Mouse (Mus musculus) testis, adult 2 months (tissue): ENCODE data around the gene Zbtb40. TPM values are rescaled to one million over a fixed set of nuclear protein-coding genes. Genes with fewer than 3 reads are reported as not detected.

Experiments
- H3K27ac ChIP-seq: fragments of 200-500 bp; 2 replicates; pipeline ENCODE4 v1.5.1; 2012; ENCODE audit warnings: low read depth, low read length; ENCODE audit not compliant: control insufficient read depth, insufficient read depth
- H3K27me3 ChIP-seq: fragments of 200-500 bp; 2 replicates; pipeline ENCODE4 v1.6.1; 2012; ENCODE audit warnings: mild to moderate bottlenecking, low read length, moderate library complexity; ENCODE audit not compliant: control insufficient read depth, insufficient read depth
- H3K36me3 ChIP-seq: fragments of 200-500 bp; 2 replicates; pipeline ENCODE4 v1.6.1; 2012; ENCODE audit warnings: mild to moderate bottlenecking, low read length; ENCODE audit not compliant: control insufficient read depth, insufficient read depth
- H3K4me1 ChIP-seq: fragments of 200-500 bp; 2 replicates; pipeline ENCODE4 v1.6.1; 2012; ENCODE audit warnings: low read length; ENCODE audit not compliant: control insufficient read depth, insufficient read depth
- H3K4me3 ChIP-seq: fragments of 200-500 bp; 2 replicates; pipeline ENCODE4 v1.5.1; 2012; ENCODE audit warnings: low read depth, mild to moderate bottlenecking, low read length, moderate library complexity, mixed read lengths; ENCODE audit not compliant: control insufficient read depth
- CTCF ChIP-seq: fragments of 200-500 bp; IDR thresholded peaks from 2 replicates; pipeline ENCODE4 v1.5.1; 2012; ENCODE audit warnings: low read depth, mild to moderate bottlenecking, inconsistent platforms, low read length, moderate library complexity; ENCODE audit not compliant: control insufficient read depth, insufficient read depth, insufficient replicate concordance
- POLR2A ChIP-seq: fragments of 200-500 bp; IDR thresholded peaks from 2 replicates; pipeline ENCODE4 v1.6.1; 2012; ENCODE audit warnings: low read depth, mild to moderate bottlenecking, inconsistent platforms, low read length, moderate library complexity; ENCODE audit not compliant: control insufficient read depth
- polyA plus RNA-seq: library from polyadenylated mRNA; depleted of rRNA; stranded (reverse); fragments of >200 nt; gene quantifications from 2 replicates; pipeline ENCODE4 v1.2.3, GENCODE M21; 2012; rRNA removed

Zbtb40 gene
- polyA plus RNA-seq, 1 experiment: 8.0 TPM

DNA sequence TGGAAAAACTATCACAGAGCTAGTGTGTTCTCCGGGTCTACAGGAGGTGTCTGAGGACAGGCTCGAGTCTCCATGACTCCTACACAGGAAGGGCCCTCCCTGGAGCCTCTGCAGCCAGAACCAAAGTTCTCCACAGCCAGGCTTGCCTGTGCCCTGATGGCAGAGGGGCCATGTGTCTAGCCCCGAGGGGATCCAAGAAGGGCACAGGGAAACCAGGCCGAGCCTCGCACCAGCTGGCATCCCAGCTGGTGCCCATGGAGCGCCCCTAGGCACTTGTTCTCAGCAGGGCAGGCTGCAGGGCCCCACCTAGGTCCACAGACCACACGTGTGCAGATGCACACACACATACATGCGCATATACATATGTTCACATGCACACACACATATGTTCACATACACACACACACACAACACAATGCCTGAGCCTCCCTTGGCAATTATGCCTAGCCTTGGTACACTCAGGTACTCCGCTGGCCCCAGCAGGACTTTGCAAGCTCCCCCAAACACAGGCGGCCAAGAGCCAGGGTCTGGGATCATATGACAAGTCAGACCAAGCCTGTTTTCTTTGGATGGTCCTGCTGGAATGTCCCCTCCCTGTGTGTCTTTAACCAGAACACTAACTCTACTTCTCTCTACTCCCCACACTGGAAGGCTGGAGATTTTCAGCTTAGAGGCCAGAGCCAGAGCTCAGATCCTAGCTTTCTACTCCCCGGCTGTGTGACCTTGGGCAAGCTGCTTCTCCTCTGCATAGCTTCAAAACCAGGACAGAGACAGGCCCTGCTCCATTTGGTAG lies 103.8 kb downstream of the Zbtb40 start:
- no peaks in the 10 kb centered on the region for H3K27me3 ChIP-seq
- H3K4me1 ChIP-seq: no peaks in the 10 kb centered on the region
- no peak for TF ChIP-seq CTCF
- no peak for TF ChIP-seq POLR2A
- H3K27ac ChIP-seq: peak overlapping the region; percentile 5; the same call in 1 of the 2 replicates
- H3K36me3 ChIP-seq: no peaks in the 10 kb centered on the region
- no peak overlapping the region for H3K4me3 ChIP-seq

DNA sequence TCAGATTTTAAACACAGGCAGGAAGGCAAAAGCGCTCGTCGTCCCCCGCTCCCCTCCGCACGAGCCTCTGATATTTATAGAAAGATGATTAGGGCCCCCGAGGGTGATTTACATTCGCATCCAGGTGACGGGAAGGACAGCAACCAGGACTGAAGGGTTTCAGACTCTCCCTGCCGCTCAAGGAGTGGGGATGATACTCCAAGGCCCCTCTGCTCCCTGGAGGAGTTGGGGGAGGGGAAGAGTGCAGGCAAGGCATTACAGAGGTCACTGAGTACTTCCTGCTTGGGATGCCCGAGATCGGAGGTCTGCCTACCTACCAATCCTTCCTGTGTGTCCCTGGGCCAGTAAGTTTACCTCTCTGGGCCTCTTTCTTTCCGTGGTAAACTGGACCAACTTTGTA lies 105.4 kb downstream of the Zbtb40 start:
- Histone ChIP-seq H3K4me1 (peaks cover 4% of the 10 kb centered on the region), H3K4me3 (no peak overlapping the region), H3K36me3 (no peaks in the 10 kb centered on the region), H3K27ac (no peak overlapping the region), H3K27me3 (no peaks in the 10 kb centered on the region)
- TF ChIP-seq POLR2A (no peak), CTCF (no peak)

DNA sequence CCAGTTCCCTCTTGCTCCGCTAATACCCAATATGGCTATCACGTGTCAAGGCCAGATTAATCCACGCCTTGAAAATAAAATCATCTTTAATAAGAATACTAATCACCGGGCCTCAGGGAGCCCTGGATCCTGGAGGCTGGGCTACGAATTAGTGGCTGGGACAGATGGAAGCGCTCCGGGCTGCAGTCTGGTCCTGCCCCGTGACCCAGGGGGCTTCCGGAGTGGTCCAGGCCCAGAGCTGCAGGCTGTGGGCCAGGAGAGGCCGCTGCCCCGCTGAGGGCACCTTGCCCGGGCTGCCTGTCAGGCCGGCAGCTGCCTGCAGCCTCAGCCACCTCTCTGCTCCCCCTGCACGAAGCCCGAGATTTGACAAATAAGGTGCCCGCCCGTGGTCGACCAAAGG lies 105.8 kb downstream of the Zbtb40 start:
- Histone ChIP-seq H3K27me3 (no peaks in the 10 kb centered on the region), H3K27ac (no peak overlapping the region), H3K36me3 (no peaks in the 10 kb centered on the region), H3K4me1 (peaks cover 7% of the 10 kb centered on the region), H3K4me3 (no peak overlapping the region)
- TF ChIP-seq POLR2A (no peak), CTCF (no peak)

DNA sequence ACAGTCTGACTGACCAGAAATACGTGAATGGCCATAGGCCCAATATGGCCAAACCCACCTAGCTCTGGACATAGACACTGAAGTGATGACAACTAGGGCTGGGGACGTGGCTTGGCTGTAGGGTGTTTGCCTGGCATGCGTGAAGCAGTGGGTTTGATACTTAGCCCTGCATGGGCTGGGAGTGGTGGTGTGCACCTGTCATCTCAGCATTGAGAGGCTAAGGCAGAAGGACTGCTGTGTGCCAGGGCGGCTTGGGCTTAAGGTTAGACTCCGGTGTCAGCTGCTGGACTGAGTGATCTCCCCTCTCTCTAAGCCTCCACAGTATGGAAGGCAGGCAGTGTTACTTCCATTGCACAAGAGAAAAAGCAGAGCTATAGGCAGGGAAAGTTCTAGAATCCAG lies 110.7 kb downstream of the Zbtb40 start:
- H3K4me1 ChIP-seq: peaks cover 8% of the 10 kb centered on the region
- TF ChIP-seq CTCF: no peak
- no peak for TF ChIP-seq POLR2A
- H3K36me3 ChIP-seq: no peaks in the 10 kb centered on the region
- no peak overlapping the region for H3K4me3 ChIP-seq
- no peak overlapping the region for H3K27ac ChIP-seq
- no peaks in the 10 kb centered on the region for H3K27me3 ChIP-seq

DNA sequence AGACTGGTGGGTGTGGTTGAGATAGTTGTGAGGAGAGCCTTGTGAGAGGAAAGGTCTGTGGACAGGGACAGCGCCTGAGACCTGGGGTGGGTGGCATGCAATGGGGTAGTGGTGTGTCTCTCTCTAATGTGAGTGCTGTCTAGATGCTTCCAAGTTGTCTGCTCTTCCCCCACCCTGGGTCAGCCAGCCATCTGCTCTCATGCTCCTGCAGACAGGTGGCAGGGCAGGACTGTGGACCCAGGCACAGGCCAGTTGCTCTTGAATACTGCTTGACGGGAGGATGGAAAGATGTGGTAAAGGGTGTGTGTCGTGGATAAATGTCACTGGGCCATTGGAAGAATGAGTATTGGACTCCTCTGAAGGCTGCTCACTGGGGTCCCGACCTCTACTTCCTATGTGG lies 111.3 kb downstream of the Zbtb40 start:
- H3K36me3 ChIP-seq: no peaks in the 10 kb centered on the region
- TF ChIP-seq CTCF: no peak
- no peak for TF ChIP-seq POLR2A
- H3K4me1 ChIP-seq: peaks cover 8% of the 10 kb centered on the region
- no peak overlapping the region for H3K4me3 ChIP-seq
- no peak overlapping the region for H3K27ac ChIP-seq
- no peaks in the 10 kb centered on the region for H3K27me3 ChIP-seq

DNA sequence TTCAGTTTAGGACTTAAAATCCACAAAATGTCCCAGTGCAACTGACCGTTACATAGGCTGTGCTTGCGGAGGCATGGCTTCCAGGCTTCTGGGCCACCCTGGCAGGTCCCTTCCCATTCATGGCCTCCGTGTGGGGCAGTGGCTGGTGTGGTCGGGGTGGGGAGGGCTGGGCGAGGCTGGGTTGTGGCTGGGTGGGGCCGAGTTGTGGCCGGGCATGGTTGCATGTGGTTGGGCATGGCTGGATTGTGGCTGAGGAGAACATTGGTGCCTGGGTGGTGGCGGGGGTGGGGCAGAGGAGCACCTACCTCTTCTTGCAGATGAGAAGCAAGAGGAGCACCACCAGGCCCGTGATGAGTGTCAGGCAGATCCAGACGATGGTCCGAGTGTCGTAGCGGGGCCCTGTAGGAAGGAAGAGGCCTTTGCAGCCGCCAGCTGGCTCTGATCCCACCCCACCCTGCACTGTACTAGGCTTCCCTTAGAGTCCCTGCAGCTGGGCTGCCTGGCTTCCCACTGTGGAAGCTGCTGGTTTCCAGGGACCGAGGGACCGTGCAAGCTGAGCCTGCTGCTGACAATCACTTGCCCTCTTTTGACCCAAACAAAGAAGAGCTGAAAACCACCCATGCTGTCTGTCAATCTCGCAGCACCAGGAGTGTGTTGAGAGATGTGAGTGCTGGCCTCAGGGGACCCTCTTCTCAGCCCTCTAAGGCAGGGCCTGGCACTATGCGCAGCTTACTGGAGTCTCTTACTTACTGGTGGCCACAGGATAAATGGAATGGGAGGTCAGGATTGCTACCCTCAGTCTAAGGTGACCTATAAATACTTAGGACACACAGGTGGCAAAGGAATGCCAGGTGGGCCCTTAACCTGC lies 113.6 kb downstream of the Zbtb40 start:
- Histone ChIP-seq H3K4me3 (no peak overlapping the region), H3K4me1 (peaks cover 8% of the 10 kb centered on the region), H3K27ac (no peak overlapping the region), H3K27me3 (no peaks in the 10 kb centered on the region), H3K36me3 (no peaks in the 10 kb centered on the region)
- no peak for TF ChIP-seq CTCF
- no peak for TF ChIP-seq POLR2A

DNA sequence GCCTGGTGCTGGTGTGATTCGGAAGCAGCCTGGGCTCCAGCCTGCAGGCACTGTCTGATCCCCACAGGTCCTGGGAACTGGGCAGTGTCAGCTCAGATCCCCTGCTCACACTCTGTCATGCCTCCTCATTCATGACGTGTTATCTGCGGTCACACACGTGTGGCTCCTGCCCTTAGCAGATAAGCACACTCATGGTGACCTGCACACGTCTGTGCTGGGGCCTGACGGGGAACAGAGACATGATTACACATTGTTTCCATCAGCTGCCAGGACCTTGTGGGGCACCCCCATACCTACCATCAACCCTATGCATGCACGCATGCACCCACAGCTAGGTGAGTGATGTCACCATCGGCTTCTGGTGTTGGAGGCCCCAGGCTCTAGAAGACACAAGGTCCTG lies 118.1 kb downstream of the Zbtb40 start:
- no peak overlapping the region for H3K27ac ChIP-seq
- TF ChIP-seq CTCF: no peak
- TF ChIP-seq POLR2A: no peak
- H3K27me3 ChIP-seq: no peaks in the 10 kb centered on the region
- no peak overlapping the region for H3K4me3 ChIP-seq
- H3K36me3 ChIP-seq: no peaks in the 10 kb centered on the region
- no peaks in the 10 kb centered on the region for H3K4me1 ChIP-seq

Other genes with a start within 250 kb of the Zbtb40 start
- 0.49 and 1.7 TPM in 2 replicates for gene Ephb2, start 212.8 kb downstream of the Zbtb40 start, polyA plus RNA-seq
- gene C1qb, start 162.6 kb downstream of the Zbtb40 start, polyA plus RNA-seq: 18.9 and 20.5 TPM in 2 replicates
- gene C1qc, start 155.7 kb downstream of the Zbtb40 start, polyA plus RNA-seq: 8.9 and 10.9 TPM in 2 replicates
- 5.2 and 6.7 TPM in 2 replicates for gene C1qa, start 150.0 kb downstream of the Zbtb40 start, polyA plus RNA-seq
- gene Epha8, start 92.0 kb downstream of the Zbtb40 start, polyA plus RNA-seq: 2.0 and 2.1 TPM in 2 replicates
- 0.05 and 0.72 TPM in 2 replicates for gene Wnt4, start 228.7 kb upstream of the Zbtb40 start, polyA plus RNA-seq